Mouse (Mus musculus): ENCODE data around the gene Pkm.

Pkm gene

DNA sequence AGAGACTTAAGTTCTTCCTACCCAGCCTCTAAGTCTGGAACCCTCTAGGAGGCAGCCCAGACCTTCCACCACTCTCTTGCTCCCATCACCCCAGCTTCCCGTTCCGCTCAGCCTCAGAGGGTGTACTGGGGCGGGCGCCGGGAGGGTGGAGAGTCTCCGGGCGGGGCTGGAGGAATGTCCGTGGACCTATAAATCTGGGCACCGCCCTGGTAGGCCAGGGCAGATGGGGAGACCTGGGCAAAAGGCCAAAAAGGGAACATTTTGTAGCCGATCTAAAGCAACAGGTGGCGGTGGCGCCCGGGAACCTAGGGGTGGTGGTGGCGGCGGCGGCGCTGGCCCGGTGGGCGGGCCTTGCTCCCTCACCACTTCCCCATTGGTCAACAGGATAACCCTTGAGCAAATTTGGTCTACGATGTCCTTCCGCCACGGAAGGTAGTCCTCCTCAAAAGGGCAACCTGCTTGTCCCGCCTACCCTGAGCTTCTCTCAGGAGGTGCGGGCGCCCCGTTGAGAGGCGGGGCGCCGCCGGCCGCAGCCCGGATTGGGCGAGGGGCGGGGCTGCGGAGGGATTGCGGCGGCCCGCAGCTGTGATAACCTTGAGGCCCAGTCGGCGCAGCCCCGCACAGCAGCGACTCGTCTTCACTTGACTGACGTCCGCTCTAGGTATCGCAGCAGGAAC, at the start of gene Pkm:
TSS of gene Pkm (plus strand) at position 411 of the 677 bp plus-strand sequence.
- DNase-seq (ENCODE audit: low spot score in 2 of 2): peak; percentile 88 to 92

DNA sequence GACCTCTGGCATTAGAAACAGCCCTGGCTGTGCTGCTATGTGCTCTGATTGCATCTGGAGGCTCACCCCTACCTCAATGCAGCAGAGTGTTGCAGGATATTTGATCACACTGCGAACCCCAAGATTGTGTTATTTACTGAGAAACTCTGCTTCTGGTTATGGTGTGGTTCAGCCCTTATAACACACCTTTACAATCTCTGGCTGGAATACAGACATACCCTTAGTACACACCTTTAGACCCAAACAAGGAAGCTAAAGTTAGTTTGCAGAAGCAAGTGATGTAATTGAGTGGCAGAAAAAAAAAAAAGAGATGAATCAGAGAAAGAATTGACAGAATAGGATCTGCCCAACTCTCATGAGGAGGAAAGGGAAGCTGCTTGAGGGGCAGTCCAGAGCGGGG, 45.2 kb upstream of the Pkm start:
- no peak for DNase-seq (ENCODE audit: low spot score in 2 of 2)

DNA sequence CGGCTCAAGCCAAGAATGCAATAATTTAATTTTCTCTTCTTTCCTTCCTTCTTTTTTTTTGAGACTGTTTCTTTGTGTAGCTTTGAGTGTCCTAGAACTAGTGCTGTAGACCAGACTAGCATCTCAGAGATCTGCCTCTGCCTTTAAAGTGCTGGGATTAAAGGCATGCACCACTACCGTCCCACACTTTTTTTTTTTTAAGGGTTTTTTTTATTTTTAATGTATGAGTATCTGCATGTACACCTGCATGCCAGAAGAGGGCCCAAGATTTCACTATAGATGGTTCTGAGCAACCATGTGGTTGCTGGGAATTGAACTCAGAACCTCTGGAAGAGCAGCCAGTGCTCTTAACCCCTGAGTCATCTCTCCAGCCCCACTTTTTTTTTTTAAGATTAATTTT, 40.4 kb upstream of the Pkm start:
- DNase-seq (ENCODE audit: low spot score in 2 of 2): no peak

DNA sequence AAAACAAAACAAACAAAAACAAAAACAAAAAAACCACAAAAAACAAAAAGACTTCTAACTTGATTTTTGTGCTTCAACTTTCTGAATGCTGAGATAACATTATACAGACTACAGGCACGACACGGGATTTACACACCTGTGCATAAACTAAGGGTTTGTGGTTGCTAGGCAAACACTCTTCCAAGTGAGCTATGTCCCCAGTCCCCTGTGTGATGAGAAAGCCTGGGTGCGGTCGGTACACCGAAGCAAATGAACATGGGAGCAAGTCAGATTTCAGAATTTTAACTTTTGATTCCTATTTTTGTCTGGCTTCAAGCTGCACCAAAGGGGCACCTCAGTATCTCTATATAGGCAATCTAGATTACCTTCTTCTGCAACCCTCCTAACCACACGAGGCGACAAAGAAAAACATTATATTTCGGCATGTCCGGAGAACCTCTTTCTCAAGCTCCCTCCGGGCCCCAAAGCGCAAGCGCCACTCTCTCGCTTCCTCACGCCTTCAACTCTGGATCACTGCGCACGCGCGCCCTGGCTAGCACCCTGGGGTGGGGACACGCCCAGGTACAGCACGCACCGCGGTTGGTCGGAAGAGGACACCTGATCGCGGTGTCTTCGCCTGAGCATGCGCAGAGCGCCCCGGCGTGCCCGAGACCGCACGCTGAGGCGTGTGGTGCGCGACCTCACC, 39.4 kb upstream of the Pkm start, which contains the start of gene Parp6:
TSS of gene Parp6 (plus strand) at position 663 of the 685 bp plus-strand sequence.
- peak; percentile 99 to 100 for DNase-seq (ENCODE audit: low spot score in 2 of 2)

DNA sequence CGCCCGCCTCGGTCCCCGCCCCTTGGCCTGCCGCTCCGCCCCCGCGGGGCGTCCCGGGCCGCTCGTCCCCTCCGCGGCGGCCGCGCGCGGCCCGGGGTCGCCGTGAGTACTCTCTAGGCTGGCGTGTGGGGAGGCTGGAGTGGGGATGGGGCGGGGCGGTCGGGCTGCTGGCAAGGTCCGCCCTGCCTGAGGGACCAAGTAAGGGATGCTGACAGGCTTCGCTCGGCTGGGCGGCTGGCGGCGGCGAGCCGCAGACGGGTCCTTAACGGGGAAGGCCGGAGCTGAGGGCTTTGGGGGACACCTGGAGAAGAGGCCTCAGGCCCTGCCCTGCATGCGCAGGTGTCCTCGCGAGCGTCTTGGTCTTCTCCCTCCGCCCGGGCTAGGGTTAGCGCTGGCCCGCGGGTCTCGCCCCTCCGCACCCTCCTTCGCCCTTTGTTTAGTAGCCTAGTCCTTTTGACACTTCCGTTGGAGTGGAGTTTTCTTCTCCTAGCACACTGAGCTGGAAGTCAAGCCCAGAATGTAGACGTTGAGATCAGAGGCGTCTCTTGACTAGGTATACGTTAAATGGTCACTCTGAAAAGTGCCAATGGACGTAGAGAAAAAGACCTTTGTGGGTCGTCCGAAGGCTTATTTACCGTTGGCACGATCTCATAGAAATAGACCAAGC, 38.7 kb upstream of the Pkm start:
- no peak for DNase-seq (ENCODE audit: low spot score in 2 of 2)

- no peak for DNase-seq (ENCODE audit: low spot score in 2 of 2)
These were observed 17.8 kb upstream of the Pkm start for GRCm38 (mm10) chr9:59638372-59638771.

- DNase-seq (ENCODE audit: low spot score in 2 of 2): no peak
These were observed 16.2 kb upstream of the Pkm start for GRCm38 (mm10) chr9:59639936-59640335.

- DNase-seq (ENCODE audit: low spot score in 2 of 2): no peak
These were observed 14.8 kb upstream of the Pkm start for GRCm38 (mm10) chr9:59641320-59641719.

DNA sequence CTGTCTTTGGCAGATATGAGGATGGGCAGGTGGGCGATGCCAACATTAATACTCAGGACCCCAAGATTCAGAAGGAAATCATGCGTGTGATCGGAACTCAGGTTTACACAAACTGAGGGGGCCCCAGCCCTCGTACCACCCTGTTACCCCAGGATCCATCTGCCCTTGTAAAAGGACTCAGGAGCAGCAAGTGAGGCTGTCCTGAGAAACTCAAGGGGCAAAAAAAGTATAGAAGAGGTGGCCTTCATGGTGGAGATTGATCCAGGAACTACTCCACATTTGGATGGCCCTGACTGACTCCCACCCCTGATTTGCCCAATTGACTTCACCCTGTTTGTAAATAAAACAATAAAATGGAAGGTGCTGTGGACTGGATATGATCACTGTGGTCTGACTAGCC, 6.3 kb upstream of the Pkm start:
- no peak for DNase-seq (ENCODE audit: low spot score in 2 of 2)

DNA sequence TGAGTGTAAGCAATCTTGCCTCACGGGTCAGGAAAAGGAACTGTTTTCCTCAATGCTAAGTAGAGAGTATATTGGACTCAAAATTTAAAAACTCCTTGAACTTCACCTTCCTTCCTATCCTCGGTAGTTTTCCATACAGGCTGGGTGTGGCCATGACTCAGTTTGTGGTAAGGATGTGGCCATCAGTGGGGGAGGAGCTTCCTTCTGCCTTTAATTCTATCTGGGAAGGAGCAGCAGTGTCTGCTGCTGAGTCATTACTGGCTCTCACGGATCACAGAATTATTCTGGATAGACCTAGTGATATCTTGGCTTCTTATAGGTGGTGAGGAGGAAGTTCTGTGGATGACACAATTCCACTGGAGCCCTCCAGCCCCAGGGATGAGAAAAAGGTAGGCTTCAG, 2.8 kb upstream of the Pkm start:
- DNase-seq (ENCODE audit: low spot score in 2 of 2): no peak

GRCm38 (mm10) chr9:59654450-59654983, 1.7 kb upstream of the Pkm start:
- no peak for DNase-seq (ENCODE audit: low spot score in 2 of 2)

DNA sequence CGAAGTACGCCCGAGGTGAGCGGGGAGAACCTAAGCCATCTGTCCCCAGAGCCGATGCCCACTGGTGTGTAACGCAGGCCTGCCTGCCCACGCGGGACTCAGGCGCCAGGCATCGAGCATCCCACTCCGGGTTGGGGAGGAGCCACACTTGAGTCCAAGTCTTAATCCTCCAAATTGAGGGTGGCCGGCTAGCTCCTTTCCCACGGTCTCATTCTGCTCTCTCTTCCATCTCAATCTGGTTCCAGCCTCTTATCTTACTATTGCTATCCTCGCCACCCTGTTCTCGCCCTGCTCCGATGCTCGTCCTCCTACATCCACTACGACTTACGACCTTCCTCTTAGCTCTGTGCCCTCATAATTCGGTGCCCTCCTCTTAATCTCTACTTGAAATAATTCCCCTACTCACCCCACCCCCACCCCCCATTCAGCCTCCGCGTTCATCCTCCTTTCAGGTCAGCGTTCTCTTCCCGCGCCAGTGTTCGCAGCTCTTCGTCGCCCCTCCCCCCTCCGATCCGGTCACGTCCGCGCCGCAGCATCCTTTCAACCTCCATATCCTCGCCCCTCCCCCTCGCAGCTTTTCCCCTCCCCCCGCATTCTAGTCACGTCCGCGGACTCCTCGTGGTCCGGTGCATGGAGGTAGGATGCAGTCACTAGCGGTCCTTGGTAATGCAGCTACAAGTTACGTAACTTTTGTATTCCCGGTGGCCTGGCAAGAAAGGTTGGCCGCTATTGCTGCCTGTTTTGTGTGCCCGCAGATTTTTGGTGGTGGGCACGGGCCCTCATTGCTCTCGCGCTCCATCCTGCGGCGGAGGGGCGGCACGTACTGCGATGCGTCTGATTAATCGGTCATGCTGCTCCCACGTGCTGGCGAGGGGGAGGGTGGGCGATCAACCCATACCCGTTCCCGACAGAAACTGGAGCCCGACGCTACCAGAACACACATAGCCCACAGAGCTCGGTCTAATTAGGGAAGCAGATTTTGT, 758 bp downstream of the Pkm start:
- peak; percentile 59 to 84 for DNase-seq (ENCODE audit: low spot score in 2 of 2)

DNA sequence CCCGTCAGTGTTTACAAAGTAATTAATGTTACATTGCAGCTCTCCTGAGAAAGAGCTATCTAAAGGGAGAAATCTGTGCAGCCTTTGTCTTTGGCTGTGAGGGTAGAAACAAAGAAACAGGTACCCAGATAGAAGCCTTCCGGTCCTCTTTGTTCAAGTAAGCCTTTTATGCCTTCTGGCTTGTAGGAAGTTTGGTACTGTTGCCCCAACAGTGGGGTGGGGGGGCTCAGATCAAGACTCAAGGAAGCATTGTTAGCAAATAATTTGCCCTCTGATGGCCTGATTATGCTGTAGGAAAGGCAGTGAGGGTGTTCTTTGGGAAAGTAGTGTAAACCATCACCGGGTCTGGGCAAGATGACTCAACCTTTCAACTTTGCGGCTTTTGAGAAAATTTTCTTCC, 2.0 kb downstream of the Pkm start:
- no peak for DNase-seq (ENCODE audit: low spot score in 2 of 2)

DNA sequence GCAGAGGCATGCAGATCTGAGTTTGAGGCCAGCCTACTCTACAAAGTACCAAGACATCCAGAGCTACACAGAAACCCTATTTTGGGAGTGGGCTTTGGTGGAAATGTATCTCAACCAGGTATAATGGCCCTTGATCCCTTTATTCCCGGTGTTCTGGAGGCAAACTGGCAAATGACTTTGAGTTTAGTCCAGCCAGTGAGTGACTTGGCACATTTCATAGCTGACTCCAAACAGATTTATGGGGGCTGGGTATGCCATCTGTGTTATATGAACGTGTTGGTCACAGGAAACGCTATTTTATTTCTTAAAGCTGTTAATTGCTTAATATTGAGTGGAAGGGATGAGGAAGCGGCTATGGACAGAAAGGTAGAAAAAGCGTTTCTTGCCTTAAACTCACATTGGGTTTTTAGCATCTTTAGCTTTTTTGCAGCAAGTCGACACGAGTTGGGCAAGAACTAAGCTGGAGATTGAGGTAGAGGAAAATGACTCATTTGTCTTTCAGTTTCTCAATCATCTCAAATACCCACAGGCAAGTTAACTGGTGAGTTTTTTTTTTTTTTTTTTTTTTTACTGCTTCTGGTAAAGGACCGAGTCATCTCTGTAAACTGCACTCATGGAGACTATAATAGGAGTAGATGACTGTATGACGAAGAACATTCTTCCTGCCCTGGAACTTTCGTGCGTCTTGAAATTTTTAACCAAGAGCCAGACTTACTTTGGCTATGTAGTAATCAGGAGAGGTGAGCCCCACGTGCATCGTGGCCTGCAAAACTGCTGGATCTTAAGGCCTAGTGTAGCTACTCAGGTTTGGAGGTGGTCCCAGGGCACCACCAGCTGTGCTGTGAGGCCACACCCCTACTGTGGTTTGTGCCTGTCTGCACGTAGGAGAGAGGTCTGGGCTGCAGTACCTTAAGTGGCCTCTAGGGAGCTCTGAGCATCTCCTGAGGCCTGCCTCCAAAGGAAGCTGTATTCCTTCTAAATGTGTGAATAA, 3.2 kb downstream of the Pkm start:
- DNase-seq (ENCODE audit: low spot score in 2 of 2): peak; percentile 77 to 88

DNA sequence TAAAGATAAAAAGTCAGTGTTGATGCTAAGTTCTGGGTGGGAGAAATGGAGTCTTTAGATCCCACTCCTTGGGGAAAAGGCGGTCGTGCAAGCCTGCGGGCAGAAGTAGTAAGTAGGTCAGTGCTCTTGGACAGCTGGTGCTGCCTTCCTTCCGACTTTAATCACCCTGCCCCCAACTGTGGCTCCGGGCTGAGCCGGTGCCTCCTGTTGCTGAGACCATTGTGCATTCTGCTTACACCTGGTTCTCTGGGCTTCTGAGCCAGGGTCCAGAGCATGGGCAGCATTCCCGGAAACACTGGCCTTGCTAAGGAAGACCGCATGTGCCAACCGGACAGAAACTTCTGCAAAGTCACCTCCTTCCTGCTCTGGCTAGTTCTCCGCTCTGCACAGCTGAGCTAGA, 4.3 kb downstream of the Pkm start:
- no peak for DNase-seq (ENCODE audit: low spot score in 2 of 2)

- no peak for DNase-seq (ENCODE audit: low spot score in 2 of 2)
These were observed 5.3 kb downstream of the Pkm start for GRCm38 (mm10) chr9:59661298-59661975.

- DNase-seq (ENCODE audit: low spot score in 2 of 2): no peak
These were observed 7.1 kb downstream of the Pkm start for GRCm38 (mm10) chr9:59663226-59663625.

GRCm38 (mm10) chr9:59663957-59664356, 7.8 kb downstream of the Pkm start:
- DNase-seq (ENCODE audit: low spot score in 2 of 2): no peak

GRCm38 (mm10) chr9:59664664-59665256, 8.6 kb downstream of the Pkm start:
- no peak for DNase-seq (ENCODE audit: low spot score in 2 of 2)

Data from spleen, postnatal 4 days (tissue).